Mouse (Mus musculus) lung, postnatal 0 days (tissue): Measurements from ENCODE around the gene Cgnl1. TPM values are rescaled to one million over a fixed set of nuclear protein-coding genes. Genes with fewer than 3 reads are reported as not detected.

Source experiments
- ATAC-seq: fragments of 200-750 bp; cut with Nextera tagmentation; 2 replicates; pipeline ENCODE4 v1.8.0; 2017; ENCODE audit warnings: moderate library complexity
- DNase-seq: peaks from one replicate; pipeline ENCODE4 v3.0.0-alpha.2; 2016; ENCODE audit warnings: low spot score
- H3K27ac ChIP-seq: fragments of 300-500 bp; sonication (generic); 2 replicates; pipeline ENCODE4 v1.5.1; 2014; ENCODE audit warnings: antibody characterized with exemption, mild to moderate bottlenecking, low read length, mixed read lengths
- H3K27me3 ChIP-seq: fragments of 300-500 bp; sonication (generic); replicated peaks from 2 replicates; pipeline ENCODE4 v1.6.1; 2014; ENCODE audit warnings: low read length, mixed read lengths; ENCODE audit not compliant: insufficient read depth
- H3K36me3 ChIP-seq: fragments of 300-500 bp; sonication (generic); 2 replicates; pipeline ENCODE4 v1.6.1; 2014; ENCODE audit warnings: low read length, mixed read lengths; ENCODE audit not compliant: insufficient read depth
- H3K4me1 ChIP-seq: fragments of 300-500 bp; sonication (generic); 2 replicates; pipeline ENCODE4 v1.6.1; 2014; ENCODE audit warnings: antibody characterized with exemption, low read depth, low read length, mixed read lengths; ENCODE audit not compliant: insufficient read depth
- H3K4me2 ChIP-seq: fragments of 300-500 bp; sonication (generic); replicated peaks from 2 replicates; pipeline ENCODE4 v1.6.1; 2014; ENCODE audit warnings: low read depth, mild to moderate bottlenecking, low read length, moderate library complexity, mixed read lengths
- H3K4me3 ChIP-seq: fragments of 300-500 bp; sonication (generic); 2 replicates; pipeline ENCODE4 v1.5.1; 2014; ENCODE audit warnings: low read depth, low read length
- H3K9ac ChIP-seq: fragments of 300-500 bp; sonication (generic); replicated peaks from 2 replicates; pipeline ENCODE4 v1.6.1; 2014; ENCODE audit warnings: low read depth, mild to moderate bottlenecking
- H3K9me3 ChIP-seq: fragments of 300-500 bp; sonication (generic); 2 replicates; pipeline ENCODE4 v1.6.1; 2016; ENCODE audit warnings: low read length, mixed read lengths
- CTCF ChIP-seq: IDR thresholded peaks from 2 replicates; pipeline ENCODE4 v1.5.1; 2016; ENCODE audit warnings: antibody characterized with exemption, mild to moderate bottlenecking
- EP300 ChIP-seq: IDR thresholded peaks from 2 replicates; pipeline ENCODE4 v1.6.1; 2016; ENCODE audit warnings: antibody characterized with exemption, mild to moderate bottlenecking, control low read depth
- WGBS: fragments of 180-500 bp; shearing (Covaris S2); extraction: QIAGEN DNeasy Blood & Tissue Kit; methylation state at CpG from one replicate; pipeline ENCODE4 v1.1.7; 2014; 5-methylcytosine and 5-hydroxymethylcytosine counted together
- polyA plus RNA-seq: library from polyadenylated mRNA; unstranded; fragments of >200 nt; fragmentation: Nextera tagmentation; extraction: Ambion mirVana; gene quantifications from 2 replicates; pipeline ENCODE4 v1.2.1, GENCODE M21; 2015

The Cgnl1 gene
- polyA plus RNA-seq, 1 experiment from 2014 or later: 26.1 TPM

- H3K27ac ChIP-seq: 0 out of 2 replicates have a peak overlapping the region, but pooled peaks have one; percentile 71
- WGBS: 41% methylated on average over 5 of the region's 5 CpGs
- H3K4me1 ChIP-seq: peaks cover 14% of the 10 kb centered on the region; the same call in 1 of the 2 replicates
These were observed 100.7 kb downstream of the Cgnl1 start for GRCm38 (mm10) chr9:71670677-71671076.

GRCm38 (mm10) chr9:71667616-71668015, 103.8 kb downstream of the Cgnl1 start:
- TF ChIP-seq EP300 (peak; percentile 98), CTCF (no peak)
- H3K4me1 ChIP-seq: peaks cover 23% of the 10 kb centered on the region; the same call in 1 of the 2 replicates
- DNase-seq (peak; percentile 95), ATAC-seq (peak; percentile 84)
- peak overlapping the region; percentile 22; the same call in 1 of the 2 replicates for H3K4me2 ChIP-seq
- WGBS: 21% methylated on average over 5 of the region's 5 CpGs
- peak overlapping the region; percentile 91 for H3K27ac ChIP-seq
- no peaks in the 10 kb centered on the region for H3K27me3 ChIP-seq
- no peaks in the 10 kb centered on the region for H3K36me3 ChIP-seq
- H3K9me3 ChIP-seq: no peaks in the 10 kb centered on the region
- H3K4me3 ChIP-seq: no peak overlapping the region
- no peak overlapping the region; the same call in 1 of the 2 replicates for H3K9ac ChIP-seq

More at GRCm38 (mm10) chr9:71670677-71671076, 100.7 kb downstream of the Cgnl1 start:
- H3K36me3 ChIP-seq: no peaks in the 10 kb centered on the region
- H3K4me2 ChIP-seq: no peak overlapping the region
- no peak for DNase-seq
- H3K9ac ChIP-seq: no peak overlapping the region
- TF ChIP-seq EP300 (no peak), CTCF (no peak)
- no peak for ATAC-seq
- no peaks in the 10 kb centered on the region for H3K9me3 ChIP-seq
- H3K4me3 ChIP-seq: no peak overlapping the region
- no peaks in the 10 kb centered on the region for H3K27me3 ChIP-seq

GRCm38 (mm10) chr9:71666432-71666831, 105.0 kb downstream of the Cgnl1 start:
- Histone ChIP-seq H3K36me3 (no peaks in the 10 kb centered on the region), H3K9me3 (no peaks in the 10 kb centered on the region), H3K27me3 (no peaks in the 10 kb centered on the region), H3K4me1 (peaks cover 23% of the 10 kb centered on the region; the same call in 1 of the 2 replicates), H3K9ac (no peak overlapping the region), H3K4me2 (no peak overlapping the region), H3K27ac (peak overlapping the region; percentile 91), H3K4me3 (no peak overlapping the region)
- ATAC-seq (peak; percentile 20), DNase-seq (peak; percentile 84)
- peak; percentile 58 for TF ChIP-seq EP300
- TF ChIP-seq CTCF: peak; percentile 60
- WGBS: 17% methylated on average over 6 of the region's 6 CpGs

GRCm38 (mm10) chr9:71665493-71665892, 105.9 kb downstream of the Cgnl1 start:
- ATAC-seq (no peak), DNase-seq (peak; percentile 64)
- H3K4me3 ChIP-seq: no peak overlapping the region

GRCm38 (mm10) chr9:71664855-71665254, 106.5 kb downstream of the Cgnl1 start:
- Histone ChIP-seq H3K4me2 (no peak overlapping the region), H3K9ac (no peak overlapping the region), H3K4me1 (peaks cover 23% of the 10 kb centered on the region; the same call in 1 of the 2 replicates), H3K27ac (peak overlapping the region; percentile 90), H3K27me3 (no peaks in the 10 kb centered on the region), H3K36me3 (no peaks in the 10 kb centered on the region), H3K9me3 (no peaks in the 10 kb centered on the region), H3K4me3 (no peak overlapping the region)
- no peak for DNase-seq
- WGBS: 89% methylated on average over 3 of the region's 3 CpGs
- no peak for ATAC-seq
- TF ChIP-seq CTCF (no peak), EP300 (no peak)

More at GRCm38 (mm10) chr9:71665493-71665892, 105.9 kb downstream of the Cgnl1 start:
- Histone ChIP-seq H3K4me2 (no peak overlapping the region), H3K9me3 (no peaks in the 10 kb centered on the region), H3K27ac (0 out of 2 replicates have a peak overlapping the region, but pooled peaks have one; percentile 90), H3K27me3 (no peaks in the 10 kb centered on the region), H3K9ac (no peak overlapping the region), H3K36me3 (no peaks in the 10 kb centered on the region), H3K4me1 (peaks cover 23% of the 10 kb centered on the region; the same call in 1 of the 2 replicates)
- TF ChIP-seq CTCF (no peak), EP300 (no peak; the same call in 1 of the 2 replicates)
- WGBS: 58% methylated on average over 3 of the region's 3 CpGs

GRCm38 (mm10) chr9:71663421-71664217, 107.8 kb downstream of the Cgnl1 start:
- Histone ChIP-seq H3K4me2 (no peak overlapping the region), H3K27me3 (no peaks in the 10 kb centered on the region), H3K27ac (peak overlapping the region; percentile 90), H3K9ac (no peak overlapping the region), H3K4me1 (peaks cover 23% of the 10 kb centered on the region; the same call in 1 of the 2 replicates), H3K4me3 (no peak overlapping the region), H3K9me3 (no peaks in the 10 kb centered on the region), H3K36me3 (no peaks in the 10 kb centered on the region)
- peak; percentile 85 for ATAC-seq
- peak; percentile 98 for DNase-seq
- WGBS: 46% methylated on average over 11 of the region's 11 CpGs
- TF ChIP-seq EP300 (peak; percentile 97), CTCF (no peak)
